Mouse (Mus musculus) lung, embryonic 14.5 days (tissue): ENCODE data around the gene Rps27a. TPM values are rescaled to one million over a fixed set of nuclear protein-coding genes. Genes with fewer than 3 reads are reported as not detected.

Source experiments
- ATAC-seq: fragments of 200-750 bp; cut with Nextera tagmentation; 2 replicates; pipeline ENCODE4 v1.8.0; 2017; ENCODE audit warnings: mild to moderate bottlenecking, moderate TSS enrichment, moderate library complexity; ENCODE audit not compliant: insufficient read depth
- DNase-seq: peaks from one replicate; pipeline ENCODE4 v3.0.0-alpha.2; 2015
- H3K27ac ChIP-seq: fragments of 300-500 bp; sonication (generic); 2 replicates; pipeline ENCODE4 v1.5.1; 2014; ENCODE audit warnings: low read depth, mild to moderate bottlenecking, moderate library complexity
- H3K27me3 ChIP-seq: fragments of 300-500 bp; sonication (generic); 2 replicates; pipeline ENCODE4 v1.6.1; 2014; ENCODE audit warnings: low read length, control low read depth; ENCODE audit not compliant: insufficient read depth
- H3K36me3 ChIP-seq: fragments of 300-500 bp; sonication (generic); 2 replicates; pipeline ENCODE4 v1.6.1; 2014; ENCODE audit warnings: control low read depth; ENCODE audit not compliant: insufficient read depth
- H3K4me1 ChIP-seq: fragments of 300-500 bp; sonication (generic); 2 replicates; pipeline ENCODE4 v1.6.1; 2014; ENCODE audit warnings: antibody characterized with exemption, control low read depth; ENCODE audit not compliant: insufficient read depth
- H3K4me2 ChIP-seq: fragments of 300-500 bp; sonication (generic); 2 replicates; pipeline ENCODE4 v1.6.1; 2014; ENCODE audit warnings: mild to moderate bottlenecking
- H3K4me3 ChIP-seq: fragments of 300-500 bp; sonication (generic); 2 replicates; pipeline ENCODE4 v1.5.1; 2014; ENCODE audit warnings: low read depth, low read length
- H3K9ac ChIP-seq: fragments of 300-500 bp; sonication (generic); 2 replicates; pipeline ENCODE4 v1.6.1; 2014
- H3K9me3 ChIP-seq: fragments of 300-500 bp; sonication (generic); 2 replicates; pipeline ENCODE4 v1.6.1; 2016; ENCODE audit warnings: low read depth, low read length, control low read depth
- CTCF ChIP-seq: IDR thresholded peaks from 2 replicates; pipeline ENCODE4 v1.5.1; 2016; ENCODE audit warnings: antibody characterized with exemption, low read depth
- WGBS: fragments of 180-500 bp; shearing (Covaris S2); extraction: QIAGEN DNeasy Blood & Tissue Kit; methylation state at CpG from one replicate; pipeline ENCODE4 v1.1.7; 2014; 5-methylcytosine and 5-hydroxymethylcytosine counted together
- polyA plus RNA-seq: library from polyadenylated mRNA; unstranded; fragments of >200 nt; fragmentation: Nextera tagmentation; extraction: Ambion mirVana; gene quantifications from 2 replicates; pipeline ENCODE4 v1.2.1, GENCODE M21; 2014

Gene Rps27a
- polyA plus RNA-seq, 1 experiment from 2014 or later = 1,351 TPM

- no peaks in the 10 kb centered on the region for H3K9me3 ChIP-seq
- peaks cover 6% of the 10 kb centered on the region; the same call in 1 of the 2 replicates for H3K4me1 ChIP-seq
- DNase-seq = no peak
- H3K4me2 ChIP-seq = no peak overlapping the region
- no peak overlapping the region for H3K9ac ChIP-seq
- WGBS = 84% methylated on average over 3 of the region's 3 CpGs
- ATAC-seq = no peak
- no peak for TF ChIP-seq CTCF
- H3K27ac ChIP-seq = no peak overlapping the region
- no peaks in the 10 kb centered on the region for H3K27me3 ChIP-seq
- peaks cover 60% of the 10 kb centered on the region for H3K36me3 ChIP-seq
- H3K4me3 ChIP-seq = no peak overlapping the region
These were observed 3.5 kb downstream of the Rps27a start for GRCm38 (mm10) chr11:29544225-29544945.

DNA sequence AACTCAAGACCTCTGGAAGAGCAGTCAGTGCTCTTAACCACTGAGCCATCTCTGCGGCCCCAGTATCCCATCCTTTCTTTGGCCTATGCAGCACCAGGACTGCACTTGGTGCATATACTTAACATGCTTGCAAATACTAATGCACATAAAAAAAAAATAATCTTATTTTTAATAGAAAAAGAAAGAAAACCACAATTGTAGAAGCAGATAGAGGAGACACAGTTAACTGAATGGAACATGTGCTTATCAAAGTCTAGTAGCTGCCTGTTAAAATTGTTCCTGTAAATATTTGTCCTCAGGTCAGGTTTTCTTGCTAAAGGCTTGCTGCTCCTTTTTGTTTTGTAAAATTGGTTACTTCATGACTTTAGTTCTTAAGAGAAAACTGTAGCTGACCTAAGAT, 9.7 kb downstream of the Rps27a start:
- Histone ChIP-seq H3K9ac (no peak overlapping the region), H3K4me1 (no peaks in the 10 kb centered on the region), H3K36me3 (peaks cover 51% of the 10 kb centered on the region), H3K4me3 (no peak overlapping the region), H3K27me3 (no peaks in the 10 kb centered on the region), H3K4me2 (no peak overlapping the region), H3K27ac (no peak overlapping the region), H3K9me3 (no peaks in the 10 kb centered on the region)
- DNase-seq (no peak), ATAC-seq (no peak)
- 95% methylated on average over 1 of the region's 1 CpGs for WGBS
- no peak for TF ChIP-seq CTCF

GRCm38 (mm10) chr11:29525988-29526794, 21.7 kb downstream of the Rps27a start, which contains the start of gene Mtif2:
Gene Mtif2, plus strand, starts transcription at chr11:29526408.
- no peaks in the 10 kb centered on the region for H3K9me3 ChIP-seq
- peak within 1 kb of the TSS; percentile 70 for H3K4me3 ChIP-seq
- DNase-seq (peak; percentile 92), ATAC-seq (peak; percentile 98)
- H3K27ac ChIP-seq = peak within 1 kb of the TSS; percentile 82
- H3K4me2 ChIP-seq = peak within 1 kb of the TSS; percentile 76
- H3K9ac ChIP-seq = peak within 1 kb of the TSS; percentile 83
- H3K4me1 ChIP-seq = peaks cover 4% of the 10 kb centered on the region; the same call in 1 of the 2 replicates
- peaks cover 15% of the 10 kb centered on the region for H3K36me3 ChIP-seq
- peak; percentile 7; the same call in 1 of the 2 replicates for TF ChIP-seq CTCF
- H3K27me3 ChIP-seq = no peaks in the 10 kb centered on the region
- 2% methylated on average over 47 of the region's 47 CpGs for WGBS

GRCm38 (mm10) chr11:29514682-29515412, 33.1 kb downstream of the Rps27a start, which contains the start of gene Prorsd1:
Gene Prorsd1, minus strand, starts transcription at chr11:29515033.
- Histone ChIP-seq H3K4me2 (peak within 1 kb of the TSS; percentile 64), H3K4me1 (peaks cover 3% of the 10 kb centered on the region; the same call in 1 of the 2 replicates), H3K9ac (peak within 1 kb of the TSS; percentile 71), H3K27me3 (no peaks in the 10 kb centered on the region), H3K9me3 (no peaks in the 10 kb centered on the region), H3K36me3 (peaks cover 12% of the 10 kb centered on the region), H3K27ac (peak within 1 kb of the TSS; percentile 70), H3K4me3 (peak within 1 kb of the TSS; percentile 59)
- peak; percentile 99 for ATAC-seq
- 3% methylated on average over 40 of the region's 40 CpGs for WGBS
- no peak for TF ChIP-seq CTCF
- peak; percentile 96 for DNase-seq

GRCm38 (mm10) chr11:29514325-29514681, 33.6 kb downstream of the Rps27a start:
- no peaks in the 10 kb centered on the region for H3K9me3 ChIP-seq
- 18% methylated on average over 10 of the region's 10 CpGs for WGBS

GRCm38 (mm10) chr11:29512818-29513535, 34.9 kb downstream of the Rps27a start:
- no peak for TF ChIP-seq CTCF
- Histone ChIP-seq H3K4me3 (no peak overlapping the region), H3K4me1 (peaks cover 3% of the 10 kb centered on the region; the same call in 1 of the 2 replicates), H3K36me3 (peaks cover 12% of the 10 kb centered on the region), H3K27me3 (no peaks in the 10 kb centered on the region), H3K9me3 (no peaks in the 10 kb centered on the region), H3K27ac (no peak overlapping the region), H3K4me2 (no peak overlapping the region), H3K9ac (no peak overlapping the region)
- DNase-seq = no peak
- WGBS = 93% methylated on average over 4 of the region's 4 CpGs
- no peak for ATAC-seq

More at GRCm38 (mm10) chr11:29514325-29514681, 33.6 kb downstream of the Rps27a start:
- peak overlapping the region; percentile 71 for H3K9ac ChIP-seq
- TF ChIP-seq CTCF = no peak
- peaks cover 12% of the 10 kb centered on the region for H3K36me3 ChIP-seq
- peak overlapping the region; percentile 70; the same call in 1 of the 2 replicates for H3K27ac ChIP-seq
- ATAC-seq (peak; percentile 4; the same call in 1 of the 2 replicates), DNase-seq (no peak)
- H3K4me1 ChIP-seq = peaks cover 3% of the 10 kb centered on the region; the same call in 1 of the 2 replicates
- H3K27me3 ChIP-seq = no peaks in the 10 kb centered on the region
- H3K4me3 ChIP-seq = peak overlapping the region; percentile 59
- peak overlapping the region; percentile 64 for H3K4me2 ChIP-seq
